Mouse (Mus musculus) retina, adult 2 months (tissue): ENCODE data around the gene Gm20379.

Experiments used
- DNase-seq: peaks from one replicate; pipeline ENCODE4 v3.0.0-alpha.2; 2012; ENCODE audit warnings: low read depth, low spot score

Gene Gm20379

GRCm38 (mm10) chr13:92305680-92306079 lies at the start of gene Gm20379:
TSS of gene Gm20379 (plus strand) at chr13:92305980.
- no peak for DNase-seq

GRCm38 (mm10) chr13:92261329-92261728 lies 44.5 kb upstream of the Gm20379 start:
- no peak for DNase-seq

GRCm38 (mm10) chr13:92263566-92263965 lies 42.2 kb upstream of the Gm20379 start:
- DNase-seq, result no peak

- no peak for DNase-seq
Measured at GRCm38 (mm10) chr13:92267076-92267475, 38.7 kb upstream of the Gm20379 start.

GRCm38 (mm10) chr13:92274274-92275198 lies 31.2 kb upstream of the Gm20379 start:
- no peak for DNase-seq

GRCm38 (mm10) chr13:92275292-92275691 lies 30.5 kb upstream of the Gm20379 start:
- DNase-seq, result no peak

- DNase-seq, result no peak
Measured at GRCm38 (mm10) chr13:92277027-92277426, 28.8 kb upstream of the Gm20379 start.

GRCm38 (mm10) chr13:92291605-92292004 lies 14.2 kb upstream of the Gm20379 start:
- no peak for DNase-seq

- no peak for DNase-seq
Measured at GRCm38 (mm10) chr13:92293883-92294282, 11.9 kb upstream of the Gm20379 start.

- DNase-seq, result no peak
Measured at GRCm38 (mm10) chr13:92296490-92296889, 9.3 kb upstream of the Gm20379 start.

GRCm38 (mm10) chr13:92297021-92297420 lies 8.8 kb upstream of the Gm20379 start:
- DNase-seq, result no peak

GRCm38 (mm10) chr13:92299522-92299921 lies 6.3 kb upstream of the Gm20379 start:
- DNase-seq, result no peak

- no peak for DNase-seq
Measured at GRCm38 (mm10) chr13:92301754-92302153, 4.0 kb upstream of the Gm20379 start.

GRCm38 (mm10) chr13:92302466-92302865 lies 3.3 kb upstream of the Gm20379 start:
- no peak for DNase-seq

- DNase-seq, result no peak
Measured at GRCm38 (mm10) chr13:92303062-92303948, 2.5 kb upstream of the Gm20379 start.

GRCm38 (mm10) chr13:92304291-92304690 lies 1.5 kb upstream of the Gm20379 start:
- DNase-seq, result no peak

GRCm38 (mm10) chr13:92314613-92315012 lies 8.8 kb downstream of the Gm20379 start:
- DNase-seq, result no peak

GRCm38 (mm10) chr13:92320770-92321169 lies 15.0 kb downstream of the Gm20379 start:
- DNase-seq, result no peak

- DNase-seq, result no peak
Measured at GRCm38 (mm10) chr13:92326030-92326429, 20.2 kb downstream of the Gm20379 start.

- DNase-seq, result no peak
Measured at GRCm38 (mm10) chr13:92328000-92328399, 22.2 kb downstream of the Gm20379 start.

- DNase-seq, result no peak
Measured at GRCm38 (mm10) chr13:92330621-92331020, 24.8 kb downstream of the Gm20379 start.
